Mouse (Mus musculus) erythroblast, embryonic 14.5 days (primary cell): ENCODE data around the gene Exosc2.

Experiments used
- GATA1 ChIP-seq: IDR thresholded peaks from 2 replicates; pipeline ENCODE4 v1.6.1; 2012; ENCODE audit warnings: low read length, inconsistent platforms, mixed read lengths
- TAL1 ChIP-seq: IDR thresholded peaks from 3 replicates; pipeline ENCODE4 v1.6.1; 2012; ENCODE audit warnings: low read length, inconsistent platforms, mixed read lengths

- TF ChIP-seq GATA1 (no peak), TAL1 (no peak)
Observed at GRCm38 (mm10) chr2:31706531-31706930, 36.0 kb downstream of the Exosc2 start.
